In genomic region chr1:60752986-60753385, GRCm38 (mm10) we compare ENCODE assay signal across 20 mouse cellular contexts. TPM values are rescaled to one million over a fixed set of nuclear protein-coding genes. Genes with fewer than 3 reads are reported as not detected.
DNase-seq lines count a peak whose midpoint lies in the region; ATAC-seq lines count a peak whose summit lies in the region.
"Had no signal": no experiment of that assay in that cellular context is flagged by ENCODE, and none has a peak within 500 bp of the region (broad histone marks: within the 10 kb centered on the region; RNA-seq: fewer than 3 reads in every experiment).

No protein-coding gene starts in this region.

- ATAC-seq in CD4-positive, CD25-positive, alpha-beta regulatory T cell, adult 4 months: no peak
- ATAC-seq: forebrain, embryonic 13.5 days; forebrain, embryonic 15.5 days; forebrain, postnatal 0 days had no signal

- intact Hi-C loops in heart, postnatal 36 days (cut with DNase I): no loop called here

- DNase-seq in CD4-positive, CD25-positive, alpha-beta regulatory T cell, adult 2 months (ENCODE audit: low read depth, low spot score): peak; percentile 49
- DNase-seq in CD4-positive helper T cell, adult 2 months (ENCODE audit: low read depth, low spot score): peak; percentile 67
- peak; percentile 51 for DNase-seq in naive thymus-derived CD4-positive, alpha-beta T cell, adult 2 months (ENCODE audit: low read depth)
- DNase-seq in heart, postnatal 36 days: no peak
- DNase-seq: adrenal gland, adult 2 months; adrenal gland, postnatal 10 days; adrenal gland, postnatal 25 days; B cell, adult 2 months; cerebellum, adult 11 months; cerebellum, adult 18-20 months; cerebellum, adult 8-10 months; cerebellum, adult 9-11 months; cerebellum, postnatal 14 days; cerebellum, postnatal 36 days; embryo, embryonic 11 days; forebrain, postnatal 0 days had no signal

RNA-seq across cellular contexts. Expression of gene Cd28, which starts 36.4 kb away (rescaled TPM):
- 100 to 1,000 TPM; 276 to 286 TPM for polyA plus RNA-seq in CD4-positive, CD25-positive, alpha-beta regulatory T cell, adult 4 months (2017; shearing (Covaris generic))
- total RNA-seq in heart, postnatal 36 days (2021): 10 to 100 TPM in 1 of 2 experiments, 1 to 10 TPM in 1; 9.5 to 13.2 TPM
- total RNA-seq: MEL had no signal

Comparison
In these comparisons a context has a peak if more than half of its experiments do, and no peak if none do; other contexts are left out.
1. DNase-seq: peak in CD4-positive, CD25-positive, alpha-beta regulatory T cell, adult 2 months (single experiment), CD4-positive helper T cell, adult 2 months (single experiment) and naive thymus-derived CD4-positive, alpha-beta T cell, adult 2 months (single experiment); none in heart, postnatal 36 days (0 of 2).